Mouse (Mus musculus): ENCODE data around the gene Ncoa7.
"Not testable (repeated sequence)": the region's sequence is repeated elsewhere in the genome, so short reads cannot be mapped to it uniquely, and the experiment has no call there.

Ncoa7 gene

DNA sequence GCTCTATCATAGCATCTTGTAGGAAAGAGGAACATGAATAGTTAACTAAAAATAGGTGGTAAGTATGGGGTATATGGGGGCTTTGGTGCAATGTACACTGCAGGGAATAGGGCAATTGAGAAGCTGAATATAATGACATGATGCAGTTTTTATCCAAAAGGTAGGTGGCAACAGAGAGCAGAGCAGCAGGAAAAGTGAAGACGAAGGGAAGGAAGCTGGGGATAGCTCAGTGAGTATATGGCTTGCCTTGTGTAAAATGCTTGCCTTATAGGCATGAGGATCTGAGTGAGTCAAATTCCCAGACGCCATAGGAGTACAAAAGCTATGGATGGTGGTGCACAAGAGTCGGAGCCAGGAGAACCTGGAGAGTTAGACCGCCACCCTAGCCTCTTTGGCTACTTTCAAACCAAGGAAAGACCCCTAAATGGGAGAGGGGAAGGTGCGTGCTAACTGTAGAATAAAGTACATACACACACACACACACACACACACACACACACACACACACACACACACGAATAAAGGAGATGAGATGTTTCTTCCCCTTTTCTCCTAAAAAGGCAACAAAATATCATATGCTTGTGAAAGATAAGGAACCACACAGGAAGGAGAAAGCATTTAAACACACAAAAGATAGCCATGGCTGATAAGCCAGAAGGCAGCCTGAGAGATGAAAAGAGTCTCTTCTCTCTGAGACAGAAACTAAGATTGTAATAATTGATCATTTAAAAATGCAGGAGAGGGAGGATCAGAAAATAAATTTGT is 142.4 kb downstream of the Ncoa7 start:
- DNase-seq = no peak

- DNase-seq = no peak
Measured at GRCm38 (mm10) chr10:30655655-30656054, 147.5 kb downstream of the Ncoa7 start.

DNA sequence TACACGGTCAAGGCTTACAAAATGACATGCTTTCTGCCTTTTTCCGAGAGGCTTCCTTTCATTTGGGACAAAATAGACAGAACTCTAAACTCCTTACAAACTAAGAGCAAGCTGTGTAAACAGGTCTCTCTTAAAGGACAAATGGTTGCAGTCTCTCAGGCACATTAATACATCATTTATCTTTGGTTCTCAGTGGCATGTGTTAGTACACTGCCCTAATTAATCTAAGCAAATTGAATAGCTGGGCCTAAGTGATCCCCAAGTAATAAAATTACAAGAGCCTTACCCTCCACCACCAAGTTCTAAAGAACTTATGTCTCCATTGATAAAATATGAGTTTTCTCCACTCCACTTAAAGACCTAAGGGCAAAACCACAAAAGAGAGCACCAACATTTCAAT is 155.4 kb downstream of the Ncoa7 start:
- DNase-seq = no peak

DNA sequence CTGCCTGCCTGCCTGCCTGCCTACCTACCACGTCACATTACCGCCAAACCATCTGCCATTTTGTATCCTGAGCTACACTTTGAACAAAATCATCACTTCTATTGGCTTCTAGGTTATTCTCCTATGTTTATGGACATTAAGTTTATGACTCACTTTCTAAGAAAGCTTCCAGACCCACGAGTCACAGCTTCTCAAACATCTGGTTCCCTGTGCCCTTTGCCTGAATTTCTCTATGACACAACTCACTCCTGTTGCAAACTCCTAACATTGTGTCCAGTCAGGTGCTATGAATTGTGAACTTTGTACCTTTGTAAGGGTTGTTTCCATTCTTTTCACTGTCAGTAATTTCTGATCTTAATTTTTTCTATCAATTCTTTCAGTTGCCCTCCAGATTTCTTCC is 164.9 kb downstream of the Ncoa7 start:
- no peak for DNase-seq

- not testable (repeated sequence) for DNase-seq
Measured at GRCm38 (mm10) chr10:30636474-30637154, 166.5 kb downstream of the Ncoa7 start.

DNA sequence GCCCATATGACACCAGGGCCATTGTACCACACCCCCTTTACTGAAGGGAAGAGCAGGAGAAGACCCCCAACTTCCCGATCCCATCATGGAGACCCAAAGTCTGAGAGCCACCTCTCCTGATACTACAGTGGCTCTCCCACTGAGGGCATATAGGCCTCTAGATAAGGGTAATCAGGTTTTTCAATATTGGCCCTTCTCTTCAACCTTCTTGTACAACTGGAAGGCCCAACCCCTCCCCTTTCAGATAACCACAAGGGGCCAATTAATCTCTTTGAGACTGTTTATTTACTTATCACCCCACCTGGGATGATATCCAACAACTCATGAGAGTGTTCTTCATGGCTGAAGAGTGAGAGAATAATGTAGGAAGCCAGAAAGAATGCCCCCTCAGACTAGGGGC is 170.4 kb downstream of the Ncoa7 start:
- DNase-seq = no peak

DNA sequence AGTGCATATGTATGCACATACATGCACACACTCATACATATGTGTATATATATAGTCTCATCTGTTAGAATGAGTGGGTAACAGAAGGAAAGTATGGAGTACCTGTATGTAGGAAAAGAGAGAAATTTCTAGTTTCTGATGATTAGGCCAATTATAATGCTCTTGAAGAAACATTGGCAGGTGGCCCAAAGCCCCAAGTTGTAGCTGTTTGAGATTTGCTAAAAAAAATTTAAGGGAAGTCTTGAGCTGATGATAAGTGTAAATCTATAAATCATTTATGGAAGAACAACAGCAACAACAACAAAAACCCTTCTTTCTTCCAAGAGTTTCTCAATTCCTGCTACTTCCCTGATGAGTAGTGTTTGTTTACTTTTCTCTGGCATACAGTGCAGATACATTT is 173.1 kb downstream of the Ncoa7 start:
- DNase-seq = no peak

- no peak for DNase-seq
Measured at GRCm38 (mm10) chr10:30629513-30629912, 173.6 kb downstream of the Ncoa7 start, which contains the start of gene Hint3. Gene Hint3 (minus strand): TSS chr10:30629632.

GRCm38 (mm10) chr10:30628444-30628843 is 174.7 kb downstream of the Ncoa7 start:
- DNase-seq = not testable (repeated sequence)

DNA sequence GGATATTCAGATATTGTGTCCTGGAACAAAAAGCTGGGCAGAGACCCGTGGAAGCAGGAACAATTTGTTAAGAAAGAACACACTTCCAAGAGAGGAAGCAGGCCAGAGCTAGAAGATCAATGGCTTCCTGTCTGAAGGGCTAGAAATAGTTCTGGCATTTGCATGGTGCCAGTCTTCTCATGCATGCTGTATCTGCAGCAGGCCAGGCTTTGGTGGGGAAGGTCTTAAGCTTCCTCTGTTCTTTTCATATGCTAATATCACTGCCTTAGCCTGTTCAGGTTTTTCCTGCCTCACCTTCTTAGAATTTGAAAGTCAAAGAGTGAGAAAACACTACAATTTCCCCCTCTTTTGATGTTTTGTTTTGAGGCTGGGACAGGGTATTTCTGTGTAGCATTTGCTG is 175.6 kb downstream of the Ncoa7 start:
- peak; percentile 12 to 19 for DNase-seq

DNA sequence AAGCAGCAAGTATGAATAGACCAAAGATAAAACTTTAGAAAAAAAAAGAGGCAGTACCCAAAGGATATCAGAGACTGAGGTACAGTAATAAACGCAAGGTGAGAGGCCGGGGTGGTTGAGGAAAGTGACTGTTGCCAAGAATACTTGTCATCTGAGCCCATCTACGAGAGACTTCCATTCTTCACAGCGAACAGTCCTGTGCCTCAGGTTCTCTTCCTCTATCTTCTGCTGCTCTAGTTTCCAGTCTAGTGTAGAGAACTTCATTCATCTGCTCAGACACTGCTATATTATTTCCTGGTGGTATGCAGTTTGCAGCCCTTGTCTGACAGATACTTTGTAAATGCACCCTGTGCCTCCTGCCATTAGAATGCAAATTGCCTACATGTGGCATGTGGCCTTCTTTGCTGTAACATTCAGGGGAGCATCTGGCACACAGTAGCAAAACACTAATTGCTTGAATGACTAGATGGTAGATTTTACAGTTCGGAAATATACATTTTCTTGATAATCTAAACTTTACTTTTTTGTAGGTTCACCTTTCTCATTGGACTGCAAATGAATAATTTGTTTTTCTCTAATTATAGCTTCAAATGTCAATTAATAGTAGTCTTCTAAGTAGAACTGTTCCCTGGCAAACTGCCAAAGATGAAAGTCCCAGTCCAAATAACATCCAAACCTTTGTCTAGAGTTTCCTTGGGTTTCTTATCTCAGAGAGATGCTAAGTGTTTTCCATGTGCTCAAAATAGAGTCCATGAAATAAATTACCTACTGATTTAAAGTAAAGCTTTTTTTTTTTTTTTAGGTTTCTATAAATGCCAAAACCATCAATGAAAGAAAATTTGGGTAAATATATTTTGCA is 178.7 kb downstream of the Ncoa7 start:
- DNase-seq = no peak

DNA sequence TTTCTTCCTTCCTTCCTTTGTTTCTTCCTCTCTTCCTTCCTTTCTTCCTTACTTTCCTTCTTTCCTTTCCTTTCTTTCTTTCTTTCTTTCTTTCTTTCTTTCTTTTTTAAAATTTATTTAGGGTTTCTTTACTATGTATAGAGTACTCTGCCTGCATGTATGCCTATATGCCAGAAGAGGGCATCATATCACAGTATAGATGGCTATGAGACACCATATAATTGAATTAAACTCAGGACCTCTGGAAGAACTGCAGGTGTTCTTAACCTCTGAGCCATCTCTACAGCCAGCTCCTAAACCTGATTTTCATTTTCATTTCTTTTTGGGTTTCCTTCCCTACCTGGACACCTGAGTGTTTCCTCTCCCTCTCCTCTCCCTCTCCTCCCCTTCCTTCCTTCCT is 180.2 kb downstream of the Ncoa7 start:
- DNase-seq = no peak

DNA sequence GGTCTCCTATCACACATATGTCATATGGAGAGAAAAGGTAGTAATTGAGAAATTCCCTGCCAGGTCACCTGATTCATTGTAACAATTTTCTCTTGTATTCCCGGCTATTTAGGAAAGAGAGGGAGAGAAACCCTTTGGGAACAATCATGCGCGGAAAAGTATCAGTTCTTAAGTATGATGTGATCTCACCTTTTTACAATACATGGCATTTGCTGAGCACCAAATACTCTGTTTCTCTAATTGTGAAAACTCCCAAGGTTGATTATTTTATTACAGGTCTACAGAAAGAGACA is 184.3 kb downstream of the Ncoa7 start:
- DNase-seq = no peak

DNA sequence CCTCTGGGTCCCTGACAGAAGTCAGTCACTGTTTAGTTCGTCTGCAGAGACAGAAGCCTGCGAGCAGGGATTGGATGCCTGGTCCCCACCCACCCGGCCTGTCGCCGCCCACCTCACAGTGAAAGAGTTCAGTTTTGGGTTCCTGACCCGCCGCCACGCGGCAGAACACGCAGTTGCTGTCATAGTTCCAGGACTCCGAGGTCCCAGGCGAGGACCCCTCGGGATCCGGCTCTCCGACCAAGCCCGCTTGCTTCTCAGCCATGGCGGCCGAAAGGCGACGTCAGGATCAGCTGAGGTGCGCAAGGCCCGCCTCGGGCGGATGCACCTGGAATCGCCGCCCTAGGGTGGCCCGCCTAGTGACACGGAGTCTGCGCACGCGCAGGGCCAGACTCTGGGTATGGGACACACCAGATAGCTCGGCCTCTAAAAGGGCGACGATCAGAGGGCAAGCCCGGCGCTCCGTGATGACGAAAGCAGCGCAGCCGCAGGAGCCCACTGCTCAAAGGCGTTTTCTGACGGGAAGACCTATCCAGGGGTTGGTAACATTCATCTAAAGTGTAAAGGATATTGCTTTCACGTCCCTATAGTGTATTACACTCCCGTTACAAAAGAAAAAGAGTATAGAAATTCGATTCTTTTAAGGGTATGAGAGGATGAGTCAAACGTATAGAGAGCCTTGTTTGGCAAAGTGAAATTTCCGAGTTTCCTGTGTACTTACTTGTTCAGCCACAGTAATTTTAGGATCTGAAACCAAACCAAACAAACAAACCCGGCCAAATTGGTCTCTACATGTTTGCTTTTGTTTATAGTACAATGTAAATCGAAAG is 184.8 kb downstream of the Ncoa7 start:
- DNase-seq = peak; percentile 99

GRCm38 (mm10) chr10:30613039-30613438 is 190.1 kb downstream of the Ncoa7 start:
- DNase-seq = no peak

DNA sequence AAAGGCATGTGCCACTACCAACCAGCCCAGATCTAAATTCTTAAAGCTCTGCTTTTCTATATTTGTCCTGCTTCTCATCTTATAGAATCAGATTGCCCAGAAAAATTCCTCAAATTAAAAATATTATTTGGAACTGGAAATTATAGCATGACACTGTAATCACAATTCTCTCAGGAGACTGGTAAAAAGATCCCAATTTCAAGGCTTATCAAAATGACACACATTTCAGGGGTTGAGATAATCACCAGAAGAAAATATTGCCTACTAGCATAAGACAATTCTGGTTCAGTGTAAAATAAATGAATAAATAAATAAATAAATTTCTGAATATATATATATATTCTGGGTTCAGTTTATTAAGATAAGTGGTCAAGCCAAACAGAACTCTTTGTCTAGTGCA is 193.5 kb downstream of the Ncoa7 start:
- DNase-seq = no peak

DNA sequence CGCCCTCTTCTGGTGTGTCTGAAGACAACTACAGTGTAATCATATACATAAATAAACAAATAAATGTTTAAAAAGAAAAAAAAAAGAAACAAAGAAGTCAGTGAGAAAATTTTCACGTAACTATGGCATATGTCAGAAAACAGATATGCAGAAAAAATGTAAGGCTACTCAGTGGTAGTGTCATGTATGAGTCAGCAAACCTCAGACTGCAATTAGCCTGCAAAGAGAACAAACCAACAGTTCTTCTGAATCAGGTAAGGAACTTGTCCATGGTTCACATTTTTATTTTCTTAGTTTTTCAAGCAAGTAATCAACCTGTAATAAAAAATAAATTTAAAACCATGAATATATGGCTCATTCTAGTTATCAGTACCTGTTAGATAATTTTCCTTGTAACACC is 195.0 kb downstream of the Ncoa7 start:
- DNase-seq = no peak

DNA sequence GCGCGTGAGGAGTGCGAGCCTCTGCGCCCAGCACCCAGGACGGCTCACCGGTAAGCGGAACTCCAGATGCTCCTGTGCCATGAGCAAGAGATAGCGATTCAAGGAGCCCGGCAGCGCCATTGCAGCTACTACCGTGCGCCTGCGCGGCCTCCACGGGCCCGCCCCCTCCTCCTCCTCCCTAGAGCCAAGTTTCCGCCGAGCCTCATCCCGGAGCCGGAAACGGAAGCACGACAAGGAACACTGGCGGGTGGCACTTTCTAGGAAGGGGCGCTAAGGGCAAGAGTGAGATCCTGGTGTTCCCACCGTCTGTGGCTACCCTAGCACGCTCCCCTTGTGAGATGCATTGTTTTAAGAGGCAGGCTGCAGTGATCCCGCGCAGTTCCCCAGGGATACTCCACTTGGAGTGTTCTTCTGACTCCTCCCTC is 202.6 kb downstream of the Ncoa7 start, which contains the start of gene Trmt11:
Gene Trmt11 (minus strand): TSS at position 208 of the 425 bp plus-strand sequence.
- DNase-seq = peak; percentile 90 to 92

- DNase-seq = no peak
Measured at GRCm38 (mm10) chr10:30600094-30600534, 203.0 kb downstream of the Ncoa7 start.

DNA sequence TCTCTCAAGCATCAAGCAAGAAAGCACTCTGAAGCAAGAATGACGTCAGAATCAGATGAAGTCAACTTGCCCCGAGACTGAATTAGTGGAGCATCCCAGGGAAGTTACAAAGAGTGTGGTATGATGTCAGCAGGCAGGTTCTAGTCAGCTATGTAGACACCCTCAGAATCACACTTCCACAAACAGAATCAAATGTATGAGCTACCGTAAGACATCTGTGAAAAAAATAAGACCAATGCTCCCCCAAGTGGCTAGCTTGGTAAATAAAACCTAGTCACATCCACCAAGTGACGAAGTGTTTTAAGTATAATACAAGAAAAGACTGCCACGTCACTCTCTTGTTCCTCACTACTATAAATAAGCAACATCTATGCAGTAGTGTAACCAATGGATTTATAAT is 216.1 kb downstream of the Ncoa7 start:
- DNase-seq = no peak

- no peak for DNase-seq
Measured at GRCm38 (mm10) chr10:30585691-30586090, 217.4 kb downstream of the Ncoa7 start.
